Mouse (Mus musculus): ENCODE measurements at regions not wholly inside any gene's neighbourhood (a gene's known extent, or its start where the extent isn't known, plus 50 kb on each side); places are given as distances from the start of the nearest gene placed in this dataset.

DNA sequence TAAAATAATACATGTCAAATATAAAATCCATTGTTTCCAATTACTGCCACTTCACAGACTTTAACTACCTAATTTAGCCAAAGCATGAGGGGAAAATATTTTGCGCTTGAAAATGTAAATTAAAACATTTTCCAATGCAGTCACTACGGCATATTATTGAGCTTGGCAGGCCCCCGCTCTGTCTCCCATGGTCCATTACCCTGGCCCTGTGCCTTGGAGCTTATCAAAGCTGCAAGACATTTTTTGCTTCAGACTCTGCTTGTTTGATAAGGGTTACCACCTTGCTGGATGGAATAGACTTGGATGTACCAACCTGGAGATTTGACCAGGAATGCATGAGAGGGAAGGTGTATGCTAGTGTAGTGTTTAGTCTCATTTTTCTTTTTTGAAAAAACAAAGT, 525.7 kb upstream of the Tmpo start:
- ATAC-seq (no peak), DNase-seq (no peak)
- WGBS: 56% methylated on average over 3 of the region's 3 CpGs
- H3K4me3 ChIP-seq (ENCODE audit: low read depth, low read length): no peak overlapping the region
- no peaks in the 10 kb centered on the region for H3K4me1 ChIP-seq (ENCODE audit: insufficient read depth)
- H3K27me3 ChIP-seq (ENCODE audit: insufficient read depth, low read length): 0 out of 2 replicates have a peak, but pooled peaks cover 3% of the 10 kb centered on the region
- H3K27ac ChIP-seq (ENCODE audit: low read depth, low read length): no peak overlapping the region
- H3K9me3 ChIP-seq (ENCODE audit: low read length): no peaks in the 10 kb centered on the region
- no peak overlapping the region for H3K4me2 ChIP-seq (ENCODE audit: low read depth)
- TF ChIP-seq CTCF (IDR thresholded peaks at IDR 0.05; ENCODE audit: low read depth): no peak
- no peak overlapping the region for H3K9ac ChIP-seq
- no peaks in the 10 kb centered on the region for H3K36me3 ChIP-seq (ENCODE audit: insufficient read depth)

DNA sequence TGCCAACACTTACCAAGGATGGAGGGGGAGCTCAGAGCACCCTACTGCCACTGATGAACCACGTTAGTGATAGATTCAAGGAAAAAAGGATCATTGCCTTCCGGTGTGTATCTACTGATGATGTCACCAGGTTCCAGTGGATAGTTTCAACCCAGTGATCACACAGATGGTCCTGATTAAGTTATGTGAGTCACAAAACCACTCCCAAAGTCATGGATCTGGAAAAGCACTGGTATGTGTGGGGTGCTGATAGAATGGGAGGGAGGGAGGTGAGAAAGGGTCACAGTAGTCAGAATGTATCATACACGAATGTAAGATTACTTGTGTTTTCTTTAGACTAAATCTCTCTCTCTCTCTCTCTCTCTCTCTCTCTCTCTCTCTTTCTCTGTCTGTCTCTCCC, 523.6 kb upstream of the Tmpo start:
- WGBS: 73% methylated on average over 3 of the region's 3 CpGs
- Histone ChIP-seq H3K4me3 (ENCODE audit: low read depth, low read length) (no peak overlapping the region), H3K9me3 (ENCODE audit: low read length) (no peaks in the 10 kb centered on the region), H3K4me1 (ENCODE audit: insufficient read depth) (no peaks in the 10 kb centered on the region), H3K27me3 (ENCODE audit: insufficient read depth, low read length) (0 out of 2 replicates have a peak, but pooled peaks cover 3% of the 10 kb centered on the region), H3K36me3 (ENCODE audit: insufficient read depth) (no peaks in the 10 kb centered on the region), H3K9ac (no peak overlapping the region), H3K4me2 (ENCODE audit: low read depth) (no peak overlapping the region), H3K27ac (ENCODE audit: low read depth, low read length) (no peak overlapping the region)
- TF ChIP-seq CTCF (IDR thresholded peaks at IDR 0.05; ENCODE audit: low read depth): no peak
- ATAC-seq: no peak
- no peak for DNase-seq

DNA sequence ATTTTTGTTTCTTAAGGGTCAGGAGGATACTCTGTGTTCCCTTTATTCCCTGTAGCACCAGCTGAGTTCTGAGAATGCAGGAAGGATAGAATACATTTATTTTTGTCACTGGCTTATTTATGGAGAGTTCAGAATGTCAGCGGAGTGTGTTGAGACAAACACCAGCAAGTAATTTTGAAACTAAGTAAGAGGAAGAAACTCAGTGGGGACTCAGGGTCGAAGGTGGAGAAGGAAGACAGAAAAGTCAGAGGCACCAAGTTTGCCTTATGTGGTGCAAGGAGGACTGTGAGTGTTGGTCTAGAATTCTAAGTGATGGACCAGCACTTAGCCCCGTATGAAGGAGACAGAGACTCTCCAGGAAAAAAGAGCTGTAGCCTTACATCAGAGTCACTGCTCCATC, 520.7 kb upstream of the Tmpo start:
- no peak for TF ChIP-seq CTCF (IDR thresholded peaks at IDR 0.05; ENCODE audit: low read depth)
- H3K27me3 ChIP-seq (ENCODE audit: insufficient read depth, low read length): no peaks in the 10 kb centered on the region
- no peak overlapping the region for H3K9ac ChIP-seq
- 85% methylated on average over 3 of the region's 3 CpGs for WGBS
- H3K9me3 ChIP-seq (ENCODE audit: low read length): no peaks in the 10 kb centered on the region
- no peaks in the 10 kb centered on the region for H3K4me1 ChIP-seq (ENCODE audit: insufficient read depth)
- ATAC-seq (no peak), DNase-seq (no peak)
- H3K4me2 ChIP-seq (ENCODE audit: low read depth): no peak overlapping the region
- no peak overlapping the region for H3K4me3 ChIP-seq (ENCODE audit: low read depth, low read length)
- no peaks in the 10 kb centered on the region for H3K36me3 ChIP-seq (ENCODE audit: insufficient read depth)
- H3K27ac ChIP-seq (ENCODE audit: low read depth, low read length): no peak overlapping the region

DNA sequence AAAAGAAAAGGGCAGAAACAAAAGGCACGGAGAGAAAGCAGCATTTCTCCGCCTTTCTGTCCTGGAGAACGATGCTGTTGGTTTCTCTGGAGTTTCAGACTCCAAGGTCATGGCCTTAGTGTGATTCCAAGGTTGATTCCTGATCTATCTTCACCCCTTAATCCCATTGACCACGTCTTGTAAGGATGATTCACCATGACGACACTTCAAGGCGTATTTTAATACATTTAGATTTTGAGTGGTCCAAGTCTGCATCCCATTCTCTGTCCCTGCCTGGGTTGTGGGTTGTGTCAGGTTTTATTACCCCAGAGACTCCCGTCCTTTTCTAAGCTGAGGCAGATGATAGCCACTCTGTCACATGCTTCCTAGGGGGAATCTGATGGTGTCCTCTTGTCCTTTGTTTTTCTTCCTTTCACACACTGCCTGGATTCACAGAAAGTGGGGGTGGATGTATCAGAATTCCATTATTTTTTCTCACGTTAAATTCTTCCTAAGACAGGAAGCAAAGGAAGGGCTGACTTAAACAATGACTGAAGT, 505.0 kb upstream of the Tmpo start:
- Histone ChIP-seq H3K4me1 (ENCODE audit: insufficient read depth) (no peaks in the 10 kb centered on the region), H3K9me3 (ENCODE audit: low read length) (no peaks in the 10 kb centered on the region), H3K36me3 (ENCODE audit: insufficient read depth) (no peaks in the 10 kb centered on the region), H3K4me2 (ENCODE audit: low read depth) (no peak overlapping the region), H3K27me3 (ENCODE audit: insufficient read depth, low read length) (no peaks in the 10 kb centered on the region), H3K9ac (no peak overlapping the region), H3K4me3 (ENCODE audit: low read depth, low read length) (no peak overlapping the region), H3K27ac (ENCODE audit: low read depth, low read length) (no peak overlapping the region)
- TF ChIP-seq CTCF (IDR thresholded peaks at IDR 0.05; ENCODE audit: low read depth): no peak
- no peak for ATAC-seq
- DNase-seq: no peak
- 43% methylated on average over 8 of the region's 8 CpGs for WGBS

DNA sequence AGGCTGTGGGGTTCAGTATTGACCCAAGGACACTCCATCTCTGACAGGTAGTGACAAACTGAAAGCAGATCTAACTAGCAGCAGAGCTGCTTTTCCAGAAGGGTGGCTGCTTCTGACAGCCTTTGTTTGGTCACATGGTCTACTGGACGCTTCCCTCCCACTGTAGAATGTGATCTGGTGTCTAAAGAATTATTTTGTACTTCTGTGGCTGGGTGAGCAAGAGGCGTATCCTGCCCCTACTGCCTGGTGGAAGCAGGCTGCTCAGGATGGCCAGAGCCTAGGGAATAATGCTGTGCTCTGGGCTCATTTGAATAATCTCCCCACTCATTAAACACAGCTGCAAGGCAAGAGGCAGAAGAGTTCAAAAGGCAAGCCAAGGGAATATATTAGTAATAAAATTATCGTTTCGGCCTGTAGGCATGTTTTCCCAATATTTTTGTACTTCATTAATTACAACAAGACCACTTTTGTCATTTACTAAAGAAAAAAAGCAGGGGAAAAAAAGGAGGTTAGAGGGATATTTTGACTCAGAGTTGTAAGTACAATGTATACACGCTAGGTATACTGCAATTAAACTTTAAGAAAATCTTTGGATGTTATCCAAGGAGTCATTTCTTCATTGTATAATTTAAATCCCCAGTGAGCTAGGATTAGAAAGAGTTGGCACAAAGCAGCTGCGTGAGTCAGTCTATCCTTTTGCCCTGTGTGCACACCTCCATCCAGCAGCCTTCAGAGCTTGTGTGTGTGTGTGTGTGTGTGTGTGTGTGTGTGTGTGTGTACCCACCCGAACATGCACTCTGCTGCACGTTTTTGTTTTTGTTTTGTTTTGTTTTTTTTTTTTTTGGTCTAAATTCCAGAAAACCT, 504.3 kb upstream of the Tmpo start:
- no peak overlapping the region for H3K4me3 ChIP-seq (ENCODE audit: low read depth, low read length)
- 8% methylated on average over 8 of the region's 8 CpGs for WGBS
- DNase-seq: no peak
- H3K9ac ChIP-seq: no peak overlapping the region
- no peaks in the 10 kb centered on the region for H3K27me3 ChIP-seq (ENCODE audit: insufficient read depth, low read length)
- H3K4me2 ChIP-seq (ENCODE audit: low read depth): 0 out of 2 replicates have a peak overlapping the region, but pooled peaks have one; percentile 2
- peak; percentile 32; the same call in 1 of the 2 replicates for ATAC-seq
- no peak for TF ChIP-seq CTCF (IDR thresholded peaks at IDR 0.05; ENCODE audit: low read depth)
- no peaks in the 10 kb centered on the region for H3K36me3 ChIP-seq (ENCODE audit: insufficient read depth)
- no peaks in the 10 kb centered on the region for H3K4me1 ChIP-seq (ENCODE audit: insufficient read depth)
- H3K9me3 ChIP-seq (ENCODE audit: low read length): no peaks in the 10 kb centered on the region
- no peak overlapping the region for H3K27ac ChIP-seq (ENCODE audit: low read depth, low read length)

DNA sequence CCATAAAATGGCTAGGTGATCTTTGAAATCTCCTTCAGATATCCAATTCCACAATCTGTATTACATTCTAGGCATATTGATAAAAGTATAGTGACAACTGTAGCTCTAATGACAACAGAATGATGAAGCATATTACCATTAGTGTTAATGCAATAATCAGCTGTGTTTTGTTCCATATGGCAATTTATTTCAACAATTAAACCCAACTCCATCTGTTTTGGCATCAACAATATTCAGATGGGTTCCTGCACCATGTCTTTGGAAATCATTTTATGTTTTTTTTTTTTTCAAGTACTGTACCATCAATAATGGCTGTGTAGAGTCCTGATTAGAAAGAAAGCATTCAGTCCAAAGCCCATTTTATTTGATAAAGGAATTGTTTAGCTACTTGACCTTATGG, 498.5 kb upstream of the Tmpo start:
- H3K27ac ChIP-seq (ENCODE audit: low read depth, low read length): no peak overlapping the region
- TF ChIP-seq CTCF (IDR thresholded peaks at IDR 0.05; ENCODE audit: low read depth): no peak
- DNase-seq (no peak), ATAC-seq (no peak)
- H3K4me2 ChIP-seq (ENCODE audit: low read depth): no peak overlapping the region
- H3K4me3 ChIP-seq (ENCODE audit: low read depth, low read length): no peak overlapping the region
- no peaks in the 10 kb centered on the region for H3K9me3 ChIP-seq (ENCODE audit: low read length)
- H3K4me1 ChIP-seq (ENCODE audit: insufficient read depth): no peaks in the 10 kb centered on the region
- H3K36me3 ChIP-seq (ENCODE audit: insufficient read depth): no peaks in the 10 kb centered on the region
- no peak overlapping the region for H3K9ac ChIP-seq
- no peaks in the 10 kb centered on the region for H3K27me3 ChIP-seq (ENCODE audit: insufficient read depth, low read length)

DNA sequence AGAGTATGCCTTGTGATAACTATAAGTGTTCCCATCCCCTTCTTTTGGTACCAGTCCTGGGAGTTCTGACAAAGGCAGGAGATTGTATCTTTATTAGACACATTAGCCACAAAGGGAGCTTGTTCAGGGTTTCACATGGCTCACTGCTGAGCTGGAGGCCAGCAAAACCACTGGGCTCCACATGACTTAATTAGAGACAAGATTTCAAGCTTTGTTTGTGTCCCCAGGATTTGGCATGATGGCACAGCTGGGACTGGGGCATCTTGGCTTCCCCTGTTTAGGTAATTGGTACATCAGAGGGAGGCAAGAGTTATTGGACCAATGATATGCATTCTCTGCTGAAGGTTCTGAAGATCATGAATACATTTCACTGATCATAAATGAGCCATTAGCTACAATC, 456.8 kb upstream of the Tmpo start:
- Histone ChIP-seq H3K4me3 (ENCODE audit: low read depth, low read length) (no peak overlapping the region), H3K4me1 (ENCODE audit: insufficient read depth) (no peaks in the 10 kb centered on the region), H3K9me3 (ENCODE audit: low read length) (no peaks in the 10 kb centered on the region), H3K36me3 (ENCODE audit: insufficient read depth) (no peaks in the 10 kb centered on the region), H3K9ac (no peak overlapping the region), H3K4me2 (ENCODE audit: low read depth) (no peak overlapping the region), H3K27me3 (ENCODE audit: insufficient read depth, low read length) (no peaks in the 10 kb centered on the region), H3K27ac (ENCODE audit: low read depth, low read length) (no peak overlapping the region)
- DNase-seq (no peak), ATAC-seq (no peak)
- no peak for TF ChIP-seq CTCF (IDR thresholded peaks at IDR 0.05; ENCODE audit: low read depth)
